Mouse (Mus musculus): ENCODE data around the gene Zfand2b. TPM values are rescaled to one million over a fixed set of nuclear protein-coding genes. Genes with fewer than 3 reads are reported as not detected.

Gene Zfand2b
- polyA plus RNA-seq (2012; ENCODE audit: insufficient read depth, low replicate concordance): 20.4 and 28.1 TPM in 2 replicates

GRCm38 (mm10) chr1:75168472-75169464 lies at the start of gene Zfand2b:
Zfand2b (plus strand) TSS chr1:75168646.
- Histone ChIP-seq H3K9me3 (no peaks in the 10 kb centered on the region), H3K4me3 (replicated peaks) (peak within 1 kb of the TSS; percentile 93), H3K4me1 (peaks cover 37% of the 10 kb centered on the region), H3K27me3 (replicated peaks) (no peaks in the 10 kb centered on the region), H3K36me3 (replicated peaks; ENCODE audit: low read length) (peaks cover 45% of the 10 kb centered on the region)
- no peak for TF ChIP-seq FLI1 (IDR thresholded peaks at IDR 0.05; ENCODE audit: low read length)
- TF ChIP-seq GATA1 (IDR thresholded peaks at IDR 0.05; ENCODE audit: borderline replicate concordance, low read length): no peak

- Histone ChIP-seq H3K4me1 (peaks cover 18% of the 10 kb centered on the region), H3K27me3 (replicated peaks) (no peaks in the 10 kb centered on the region), H3K4me3 (replicated peaks) (no peak overlapping the region), H3K9me3 (no peaks in the 10 kb centered on the region), H3K36me3 (replicated peaks; ENCODE audit: low read length) (no peaks in the 10 kb centered on the region)
- TF ChIP-seq FLI1 (IDR thresholded peaks at IDR 0.05; ENCODE audit: low read length) (no peak), GATA1 (IDR thresholded peaks at IDR 0.05; ENCODE audit: borderline replicate concordance, low read length) (no peak)
These were observed 46.2 kb upstream of the Zfand2b start for GRCm38 (mm10) chr1:75122211-75122610.

GRCm38 (mm10) chr1:75124346-75125321 lies 43.8 kb upstream of the Zfand2b start, which contains the start of gene Nhej1:
Nhej1 (minus strand) TSS chr1:75125200.
- H3K4me3 ChIP-seq (replicated peaks): peak within 1 kb of the TSS; percentile 94

GRCm38 (mm10) chr1:75125418-75125817 lies 43.0 kb upstream of the Zfand2b start:
- H3K4me3 ChIP-seq (replicated peaks): peak overlapping the region; percentile 94
- H3K27me3 ChIP-seq (replicated peaks): peaks cover 10% of the 10 kb centered on the region
- no peaks in the 10 kb centered on the region for H3K36me3 ChIP-seq (replicated peaks; ENCODE audit: low read length)
- H3K9me3 ChIP-seq: no peaks in the 10 kb centered on the region
- peaks cover 21% of the 10 kb centered on the region for H3K4me1 ChIP-seq
- TF ChIP-seq GATA1 (IDR thresholded peaks at IDR 0.05; ENCODE audit: borderline replicate concordance, low read length) (no peak), FLI1 (IDR thresholded peaks at IDR 0.05; ENCODE audit: low read length) (no peak)

More at GRCm38 (mm10) chr1:75124346-75125321, 43.8 kb upstream of the Zfand2b start, which contains the start of gene Nhej1:
- Histone ChIP-seq H3K36me3 (replicated peaks; ENCODE audit: low read length) (no peaks in the 10 kb centered on the region), H3K4me1 (peaks cover 21% of the 10 kb centered on the region), H3K27me3 (replicated peaks) (peaks cover 7% of the 10 kb centered on the region), H3K9me3 (no peaks in the 10 kb centered on the region)
- TF ChIP-seq FLI1 (IDR thresholded peaks at IDR 0.05; ENCODE audit: low read length) (no peak), GATA1 (IDR thresholded peaks at IDR 0.05; ENCODE audit: borderline replicate concordance, low read length) (no peak)

GRCm38 (mm10) chr1:75128641-75129040 lies 39.8 kb upstream of the Zfand2b start:
- Histone ChIP-seq H3K4me3 (replicated peaks) (no peak overlapping the region), H3K9me3 (no peaks in the 10 kb centered on the region), H3K27me3 (replicated peaks) (peaks cover 21% of the 10 kb centered on the region), H3K4me1 (peaks cover 20% of the 10 kb centered on the region), H3K36me3 (replicated peaks; ENCODE audit: low read length) (no peaks in the 10 kb centered on the region)
- TF ChIP-seq GATA1 (IDR thresholded peaks at IDR 0.05; ENCODE audit: borderline replicate concordance, low read length) (no peak), FLI1 (IDR thresholded peaks at IDR 0.05; ENCODE audit: low read length) (no peak)

GRCm38 (mm10) chr1:75133421-75134207 lies 34.8 kb upstream of the Zfand2b start, which contains the start of gene Slc23a3:
Slc23a3 (minus strand) TSS chr1:75133890.
- Histone ChIP-seq H3K36me3 (replicated peaks; ENCODE audit: low read length) (peaks cover 41% of the 10 kb centered on the region), H3K9me3 (no peaks in the 10 kb centered on the region), H3K4me3 (replicated peaks) (no peak within 1 kb of the TSS), H3K27me3 (replicated peaks) (peaks cover 22% of the 10 kb centered on the region), H3K4me1 (peaks cover 19% of the 10 kb centered on the region)
- TF ChIP-seq GATA1 (IDR thresholded peaks at IDR 0.05; ENCODE audit: borderline replicate concordance, low read length): no peak
- no peak for TF ChIP-seq FLI1 (IDR thresholded peaks at IDR 0.05; ENCODE audit: low read length)

GRCm38 (mm10) chr1:75136293-75136692 lies 32.2 kb upstream of the Zfand2b start:
- H3K36me3 ChIP-seq (replicated peaks; ENCODE audit: low read length): peaks cover 62% of the 10 kb centered on the region
- H3K27me3 ChIP-seq (replicated peaks): peaks cover 13% of the 10 kb centered on the region
- H3K4me3 ChIP-seq (replicated peaks): no peak overlapping the region
- TF ChIP-seq GATA1 (IDR thresholded peaks at IDR 0.05; ENCODE audit: borderline replicate concordance, low read length): no peak
- TF ChIP-seq FLI1 (IDR thresholded peaks at IDR 0.05; ENCODE audit: low read length): no peak
- no peaks in the 10 kb centered on the region for H3K9me3 ChIP-seq
- peaks cover 35% of the 10 kb centered on the region for H3K4me1 ChIP-seq

GRCm38 (mm10) chr1:75136730-75137129 lies 31.7 kb upstream of the Zfand2b start:
- H3K4me3 ChIP-seq (replicated peaks): no peak overlapping the region
- H3K4me1 ChIP-seq: peaks cover 35% of the 10 kb centered on the region
- peaks cover 62% of the 10 kb centered on the region for H3K36me3 ChIP-seq (replicated peaks; ENCODE audit: low read length)

More at GRCm38 (mm10) chr1:75136730-75137129, 31.7 kb upstream of the Zfand2b start:
- peaks cover 13% of the 10 kb centered on the region for H3K27me3 ChIP-seq (replicated peaks)
- TF ChIP-seq GATA1 (IDR thresholded peaks at IDR 0.05; ENCODE audit: borderline replicate concordance, low read length): no peak
- TF ChIP-seq FLI1 (IDR thresholded peaks at IDR 0.05; ENCODE audit: low read length): no peak
- H3K9me3 ChIP-seq: no peaks in the 10 kb centered on the region

Data from megakaryocyte, embryonic 14.5 days (primary cell).